Mouse (Mus musculus) ES-E14 (cell line): ENCODE data around the gene Bbs2. TPM values are rescaled to one million over a fixed set of nuclear protein-coding genes. Genes with fewer than 3 reads are reported as not detected.

Source experiments
- DNase-seq: peaks from one replicate; pipeline ENCODE4 v3.0.0-alpha.2; 2013; ENCODE audit warnings: low read depth, low spot score
- H3K27ac ChIP-seq: 2 replicates; pipeline ENCODE4 v1.5.1; 2012; ENCODE audit warnings: low read depth, mild to moderate bottlenecking, low read length, moderate library complexity, mixed read lengths; ENCODE audit not compliant: poor library complexity, insufficient read depth, severe bottlenecking
- H3K36me3 ChIP-seq: 2 replicates; pipeline ENCODE4 v1.6.1; 2012; ENCODE audit warnings: mild to moderate bottlenecking, low read length, moderate library complexity, mixed read lengths; ENCODE audit not compliant: control insufficient read depth, poor library complexity, insufficient read depth, severe bottlenecking
- H3K4me1 ChIP-seq, 2 experiments: fragments of 150-350 bp in 1 of 2; sonication (generic) in 1 of 2; 2 replicates each; pipeline ENCODE4 v1.6.1; 2012; ENCODE audit warnings: low read length in 2 of 2, mild to moderate bottlenecking in 1 of 2, mixed read lengths in 1 of 2; ENCODE audit not compliant: control insufficient read depth in 2 of 2, insufficient read depth in 2 of 2, poor library complexity in 1 of 2
- H3K4me3 ChIP-seq, 2 experiments: fragments of 150-350 bp in 1 of 2; sonication (generic) in 1 of 2; 2 replicates each; pipeline ENCODE4 v1.5.1; 2012; ENCODE audit warnings: low read length in 2 of 2, low read depth in 1 of 2, mild to moderate bottlenecking in 1 of 2, mixed read lengths in 1 of 2; ENCODE audit not compliant: insufficient read depth in 1 of 2, poor library complexity in 1 of 2, severe bottlenecking in 1 of 2
- H3K9ac ChIP-seq: 2 replicates; pipeline ENCODE4 v1.6.1; 2012; ENCODE audit warnings: low read depth, mild to moderate bottlenecking, low read length, mixed read lengths; ENCODE audit not compliant: poor library complexity, insufficient read depth, severe bottlenecking
- H3K9me3 ChIP-seq: fragments of 150-350 bp; sonication (generic); 2 replicates; pipeline ENCODE4 v1.6.1; 2012; ENCODE audit warnings: low read depth, mild to moderate bottlenecking, low read length; ENCODE audit not compliant: control insufficient read depth, insufficient read depth
- CHD2 ChIP-seq: IDR thresholded peaks from 2 replicates; pipeline ENCODE4 v1.6.1; 2014; ENCODE audit warnings: mild to moderate bottlenecking, low read depth, low read length, inconsistent platforms
- HCFC1 ChIP-seq: IDR thresholded peaks from 2 replicates; pipeline ENCODE4 v1.6.1; 2012; ENCODE audit warnings: low read length, inconsistent platforms, borderline replicate concordance; ENCODE audit not compliant: insufficient read depth
- MAFK ChIP-seq: IDR thresholded peaks from 2 replicates; pipeline ENCODE4 v1.6.1; 2014; ENCODE audit warnings: mild to moderate bottlenecking, low read depth, low read length, inconsistent platforms; ENCODE audit not compliant: insufficient read depth
- ZC3H11A ChIP-seq: IDR thresholded peaks from 2 replicates; pipeline ENCODE4 v1.6.1; 2012; ENCODE audit warnings: low read depth, mild to moderate bottlenecking, inconsistent platforms, low read length, borderline replicate concordance
- ZNF384 ChIP-seq: IDR thresholded peaks from 2 replicates; pipeline ENCODE4 v1.6.1; 2012; ENCODE audit warnings: low read depth, low read length, inconsistent platforms
- in situ Hi-C, 2 experiments: fragments of 600-800 bp; cut with MboI; formaldehyde crosslinking; loops; one replicate each; pipeline ENCODE4 v1.15.1; 2025; ENCODE audit warnings: low sequenced_read_pairs in 2 of 2, inconsistent platforms in 1 of 2; ENCODE audit not compliant: unreplicated experiment in 2 of 2
- total RNA-seq: library from RNA; depleted of rRNA; stranded (reverse); fragments of 300-350 nt; gene quantifications from 2 replicates; pipeline ENCODE4 v1.2.3, GENCODE M21; 2012; rRNA removed

Gene Bbs2
- 25.6 and 26.0 TPM in 2 replicates for total RNA-seq

- Histone ChIP-seq H3K36me3 (no peaks in the 10 kb centered on the region), H3K4me3 (peak within 1 kb of the TSS; percentile 54 to 84), H3K4me1 (no peaks in the 10 kb centered on the region; a peak in 2 of 4 replicates), H3K9me3 (no peaks in the 10 kb centered on the region), H3K9ac (peak within 1 kb of the TSS; percentile 89), H3K27ac (peak within 1 kb of the TSS; percentile 78; the same call in 1 of the 2 replicates)
- in situ Hi-C loops: no loop called here
- TF ChIP-seq HCFC1 (peak; percentile 73), MAFK (no peak)
- peak; percentile 97 for DNase-seq
Measured at GRCm38 (mm10) chr8:94098081-94098974, at the start of gene Bbs2. Bbs2 (minus strand) TSS chr8:94098928.

DNA sequence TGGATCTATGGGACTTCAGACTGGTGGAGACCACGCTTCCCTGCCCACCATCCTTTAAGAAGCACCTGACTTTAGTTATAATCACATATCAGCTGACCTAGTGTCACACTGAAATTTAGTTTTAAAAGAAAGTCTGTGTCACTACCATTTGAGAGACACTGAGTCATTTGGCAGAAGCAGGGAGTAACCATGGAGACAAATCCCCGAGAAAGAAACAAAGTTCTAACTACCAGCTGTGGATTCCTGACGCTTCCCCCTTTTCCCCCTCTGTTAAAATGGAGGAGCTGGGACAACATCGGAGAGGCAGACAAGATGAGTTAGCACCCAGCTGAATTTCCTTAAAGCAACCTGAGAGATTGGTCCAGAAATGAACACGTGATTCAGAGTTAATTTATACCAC lies 49.5 kb upstream of the Bbs2 start:
- H3K27ac ChIP-seq: no peak overlapping the region
- TF ChIP-seq ZNF384 (no peak), HCFC1 (no peak), ZC3H11A (no peak), CHD2 (no peak), MAFK (no peak)
- no peak overlapping the region for H3K4me3 ChIP-seq
- DNase-seq: no peak
- H3K36me3 ChIP-seq: no peaks in the 10 kb centered on the region
- no peak overlapping the region for H3K9ac ChIP-seq
- no peaks in the 10 kb centered on the region for H3K9me3 ChIP-seq
- in situ Hi-C loops: no loop called here
- peaks cover 0 to 8% of the 10 kb centered on the region in 2 experiments; a peak in 2 of 4 replicates for H3K4me1 ChIP-seq

GRCm38 (mm10) chr8:94140266-94140795 lies 41.6 kb upstream of the Bbs2 start:
- in situ Hi-C loops: no loop called here

DNA sequence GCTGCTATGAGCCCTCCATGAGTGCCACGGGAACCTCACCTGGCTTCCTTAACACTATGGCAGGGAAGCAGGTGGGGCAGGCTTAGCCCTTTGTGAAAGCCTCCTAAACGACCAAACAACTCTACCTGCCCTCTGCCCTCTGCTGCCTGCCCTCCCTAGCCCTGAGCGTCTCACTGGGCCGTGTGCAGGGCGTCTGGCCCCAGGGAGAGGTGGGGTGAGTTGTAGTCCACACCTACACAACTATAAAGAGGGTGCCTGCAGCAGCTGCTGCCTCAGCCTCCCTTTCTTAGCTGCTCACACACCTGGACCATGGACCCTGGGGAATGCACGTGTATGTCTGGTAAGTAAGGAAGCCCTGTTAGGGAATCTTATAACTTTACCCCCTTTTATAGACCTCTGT lies 38.2 kb upstream of the Bbs2 start, which contains the start of gene Mt4:
TSS of gene Mt4 (plus strand) at position 265 of the 400 bp plus-strand sequence.
- H3K4me3 ChIP-seq: no peak within 1 kb of the TSS
- in situ Hi-C loops: no loop called here
- DNase-seq: no peak
- H3K4me1 ChIP-seq: peaks cover 0 to 3% of the 10 kb centered on the region in 2 experiments; a peak in 1 of 4 replicates
- TF ChIP-seq MAFK (no peak), CHD2 (no peak), ZNF384 (no peak)
- H3K27ac ChIP-seq: no peak within 1 kb of the TSS
- no peaks in the 10 kb centered on the region for H3K9me3 ChIP-seq
- H3K9ac ChIP-seq: no peak within 1 kb of the TSS
- H3K36me3 ChIP-seq: no peaks in the 10 kb centered on the region

More at GRCm38 (mm10) chr8:94140266-94140795, 41.6 kb upstream of the Bbs2 start:
- Histone ChIP-seq H3K4me1 (peaks cover 0 to 3% of the 10 kb centered on the region in 2 experiments; a peak in 1 of 4 replicates), H3K9ac (no peak overlapping the region), H3K27ac (no peak overlapping the region), H3K36me3 (no peaks in the 10 kb centered on the region), H3K9me3 (no peaks in the 10 kb centered on the region), H3K4me3 (no peak overlapping the region)
- no peak for TF ChIP-seq CHD2
- TF ChIP-seq ZNF384: no peak
- no peak for TF ChIP-seq ZC3H11A
- TF ChIP-seq MAFK: no peak
- no peak for TF ChIP-seq HCFC1
- DNase-seq: no peak
